Mouse (Mus musculus): ENCODE data around the gene Clic1. TPM values are rescaled to one million over a fixed set of nuclear protein-coding genes. Genes with fewer than 3 reads are reported as not detected.

The Clic1 gene
- polyA plus RNA-seq, 1 experiment from 2014 or later, result 524 TPM

Other genes starting within 250 kb of the Clic1 start
- not detected in 2 replicates for gene Cyp21a1, start 245.4 kb upstream of the Clic1 start, polyA plus RNA-seq (2015; fragmentation: Nextera tagmentation; extraction: Ambion mirVana)
- 39.3 and 48.6 TPM in 2 replicates for gene Stk19, start 213.0 kb upstream of the Clic1 start, polyA plus RNA-seq (2015; fragmentation: Nextera tagmentation; extraction: Ambion mirVana)
- gene Dxo, start 212.9 kb upstream of the Clic1 start, polyA plus RNA-seq (2015; fragmentation: Nextera tagmentation; extraction: Ambion mirVana), result 48.8 and 53.3 TPM in 2 replicates
- gene Skiv2l, start 199.8 kb upstream of the Clic1 start, polyA plus RNA-seq (2015; fragmentation: Nextera tagmentation; extraction: Ambion mirVana), result 49.7 and 50.1 TPM in 2 replicates
- gene Nelfe, start 199.6 kb upstream of the Clic1 start, polyA plus RNA-seq (2015; fragmentation: Nextera tagmentation; extraction: Ambion mirVana), result 82.4 and 88.6 TPM in 2 replicates
- 5.2 and 6.2 TPM in 2 replicates for gene Cfb, start 187.4 kb upstream of the Clic1 start, polyA plus RNA-seq (2015; fragmentation: Nextera tagmentation; extraction: Ambion mirVana)
- gene Zbtb12, start 170.5 kb upstream of the Clic1 start, polyA plus RNA-seq (2015; fragmentation: Nextera tagmentation; extraction: Ambion mirVana), result 1.6 and 1.7 TPM in 2 replicates
- not detected in 2 replicates for gene Gm20547, start 167.9 kb upstream of the Clic1 start, polyA plus RNA-seq (2015; fragmentation: Nextera tagmentation; extraction: Ambion mirVana)
- 7.6 TPM in 2 replicates for gene C2, start 151.7 kb upstream of the Clic1 start, polyA plus RNA-seq (2015; fragmentation: Nextera tagmentation; extraction: Ambion mirVana)
- gene Ehmt2, start 151.5 kb upstream of the Clic1 start, polyA plus RNA-seq (2015; fragmentation: Nextera tagmentation; extraction: Ambion mirVana), result 38.6 and 47.9 TPM in 2 replicates
- 0.57 and 0.81 TPM in 2 replicates for gene Slc44a4, start 135.5 kb upstream of the Clic1 start, polyA plus RNA-seq (2015; fragmentation: Nextera tagmentation; extraction: Ambion mirVana)
- gene Neu1, start 118.7 kb upstream of the Clic1 start, polyA plus RNA-seq (2015; fragmentation: Nextera tagmentation; extraction: Ambion mirVana), result 25.7 and 28.2 TPM in 2 replicates
- gene Hspa1b, start 90.7 kb upstream of the Clic1 start, polyA plus RNA-seq (2015; fragmentation: Nextera tagmentation; extraction: Ambion mirVana), result 0.72 and 0.83 TPM in 2 replicates
- not detected in 2 replicates for gene Gm20481, start 80.1 kb upstream of the Clic1 start, polyA plus RNA-seq (2015; fragmentation: Nextera tagmentation; extraction: Ambion mirVana)
- gene Hspa1a, start 77.8 kb upstream of the Clic1 start, polyA plus RNA-seq (2015; fragmentation: Nextera tagmentation; extraction: Ambion mirVana), result 6.8 and 7.6 TPM in 2 replicates
- gene Hspa1l, start 77.3 kb upstream of the Clic1 start, polyA plus RNA-seq (2015; fragmentation: Nextera tagmentation; extraction: Ambion mirVana), result 0.09 and 0.27 TPM in 2 replicates
- 179 and 197 TPM in 2 replicates for gene Lsm2, start 68.1 kb upstream of the Clic1 start, polyA plus RNA-seq (2015; fragmentation: Nextera tagmentation; extraction: Ambion mirVana)
- gene Vars, start 49.0 kb upstream of the Clic1 start, polyA plus RNA-seq (2015; fragmentation: Nextera tagmentation; extraction: Ambion mirVana), result 125 and 138 TPM in 2 replicates
- gene Vwa7, start 33.4 kb upstream of the Clic1 start, polyA plus RNA-seq (2015; fragmentation: Nextera tagmentation; extraction: Ambion mirVana), result 0.26 and 0.36 TPM in 2 replicates
- 18.2 and 22.5 TPM in 2 replicates for gene Sapcd1, start 21.9 kb upstream of the Clic1 start, polyA plus RNA-seq (2015; fragmentation: Nextera tagmentation; extraction: Ambion mirVana)
- 8.9 and 13.5 TPM in 2 replicates for gene Msh5, start 3.2 kb upstream of the Clic1 start, polyA plus RNA-seq (2015; fragmentation: Nextera tagmentation; extraction: Ambion mirVana)
- gene Ddah2, start 9.1 kb downstream of the Clic1 start, polyA plus RNA-seq (2015; fragmentation: Nextera tagmentation; extraction: Ambion mirVana), result 51.6 and 57.5 TPM in 2 replicates
- 0.27 and 0.57 TPM in 2 replicates for gene Ly6g6c, start 15.4 kb downstream of the Clic1 start, polyA plus RNA-seq (2015; fragmentation: Nextera tagmentation; extraction: Ambion mirVana)
- 0.06 and 0.08 TPM in 2 replicates for gene Mpig6b, start 16.2 kb downstream of the Clic1 start, polyA plus RNA-seq (2015; fragmentation: Nextera tagmentation; extraction: Ambion mirVana)
- 0.89 and 1.0 TPM in 2 replicates for gene Ly6g6e, start 26.9 kb downstream of the Clic1 start, polyA plus RNA-seq (2015; fragmentation: Nextera tagmentation; extraction: Ambion mirVana)
- gene Ly6g6d, start 28.1 kb downstream of the Clic1 start, polyA plus RNA-seq (2015; fragmentation: Nextera tagmentation; extraction: Ambion mirVana), result 0.55 and 0.60 TPM in 2 replicates
- gene Ly6g6f, start 35.6 kb downstream of the Clic1 start, polyA plus RNA-seq (2015; fragmentation: Nextera tagmentation; extraction: Ambion mirVana), result 0.12 TPM in 1 of 2 replicates, not detected in the other
- gene Abhd16a, start 39.3 kb downstream of the Clic1 start, polyA plus RNA-seq (2015; fragmentation: Nextera tagmentation; extraction: Ambion mirVana), result 85.3 and 90.6 TPM in 2 replicates
- gene Ly6g5c, start 58.3 kb downstream of the Clic1 start, polyA plus RNA-seq (2015; fragmentation: Nextera tagmentation; extraction: Ambion mirVana), result 0.37 TPM in 1 of 2 replicates, not detected in the other
- gene Ly6g5b, start 65.5 kb downstream of the Clic1 start, polyA plus RNA-seq (2015; fragmentation: Nextera tagmentation; extraction: Ambion mirVana), result 3.7 and 4.0 TPM in 2 replicates
- gene Gpank1, start 71.5 kb downstream of the Clic1 start, polyA plus RNA-seq (2015; fragmentation: Nextera tagmentation; extraction: Ambion mirVana), result 26.9 and 31.2 TPM in 2 replicates
- gene Csnk2b, start 72.1 kb downstream of the Clic1 start, polyA plus RNA-seq (2015; fragmentation: Nextera tagmentation; extraction: Ambion mirVana), result 348 and 353 TPM in 2 replicates
- gene D17H6S53E, start 76.4 kb downstream of the Clic1 start, polyA plus RNA-seq (2015; fragmentation: Nextera tagmentation; extraction: Ambion mirVana), result 11.2 and 14.7 TPM in 2 replicates
- 0.18 and 0.21 TPM in 2 replicates for gene Apom, start 82.1 kb downstream of the Clic1 start, polyA plus RNA-seq (2015; fragmentation: Nextera tagmentation; extraction: Ambion mirVana)
- gene Bag6, start 85.2 kb downstream of the Clic1 start, polyA plus RNA-seq (2015; fragmentation: Nextera tagmentation; extraction: Ambion mirVana), result 42.3 and 48.0 TPM in 2 replicates
- gene Prrc2a, start 114.9 kb downstream of the Clic1 start, polyA plus RNA-seq (2015; fragmentation: Nextera tagmentation; extraction: Ambion mirVana), result 81.3 and 113 TPM in 2 replicates
- 45.2 and 47.2 TPM in 2 replicates for gene Aif1, start 126.1 kb downstream of the Clic1 start, polyA plus RNA-seq (2015; fragmentation: Nextera tagmentation; extraction: Ambion mirVana)
- 35.3 and 41.8 TPM in 2 replicates for gene Lst1, start 138.5 kb downstream of the Clic1 start, polyA plus RNA-seq (2015; fragmentation: Nextera tagmentation; extraction: Ambion mirVana)
- 144 and 167 TPM in 2 replicates for gene Ltb, start 144.5 kb downstream of the Clic1 start, polyA plus RNA-seq (2015; fragmentation: Nextera tagmentation; extraction: Ambion mirVana)
- gene Tnf, start 152.0 kb downstream of the Clic1 start, polyA plus RNA-seq (2015; fragmentation: Nextera tagmentation; extraction: Ambion mirVana), result 4.2 and 5.7 TPM in 2 replicates
- 4.4 and 4.7 TPM in 2 replicates for gene Lta, start 155.4 kb downstream of the Clic1 start, polyA plus RNA-seq (2015; fragmentation: Nextera tagmentation; extraction: Ambion mirVana)
- gene Gm16181, start 170.9 kb downstream of the Clic1 start, polyA plus RNA-seq (2015; fragmentation: Nextera tagmentation; extraction: Ambion mirVana), result 0.26 and 0.69 TPM in 2 replicates
- 1.3 and 1.8 TPM in 2 replicates for gene Atp6v1g2, start 183.7 kb downstream of the Clic1 start, polyA plus RNA-seq (2015; fragmentation: Nextera tagmentation; extraction: Ambion mirVana)
- 14.0 and 16.8 TPM in 2 replicates for gene Nfkbil1, start 185.8 kb downstream of the Clic1 start, polyA plus RNA-seq (2015; fragmentation: Nextera tagmentation; extraction: Ambion mirVana)
- 423 and 446 TPM in 2 replicates for gene Ddx39b, start 191.8 kb downstream of the Clic1 start, polyA plus RNA-seq (2015; fragmentation: Nextera tagmentation; extraction: Ambion mirVana)
- 441 and 555 TPM in 2 replicates for gene H2-D1, start 212.8 kb downstream of the Clic1 start, polyA plus RNA-seq (2015; fragmentation: Nextera tagmentation; extraction: Ambion mirVana)

Measured in thymus, postnatal 0 days (tissue).